Mouse (Mus musculus): ENCODE data around the gene Fxn.
A peak's percentile ranks its signal among the peaks of the same experiment; 100 is the strongest.
"Not testable (repeated sequence)": the region's sequence is repeated elsewhere in the genome, so short reads cannot be mapped to it uniquely, and the experiment has no call there.

The Fxn gene

GRCm38 (mm10) chr19:24241799-24242546 lies 38.4 kb downstream of the Fxn start:
- peak; percentile 59 for DNase-seq (ENCODE audit: low read depth, low spot score)

DNA sequence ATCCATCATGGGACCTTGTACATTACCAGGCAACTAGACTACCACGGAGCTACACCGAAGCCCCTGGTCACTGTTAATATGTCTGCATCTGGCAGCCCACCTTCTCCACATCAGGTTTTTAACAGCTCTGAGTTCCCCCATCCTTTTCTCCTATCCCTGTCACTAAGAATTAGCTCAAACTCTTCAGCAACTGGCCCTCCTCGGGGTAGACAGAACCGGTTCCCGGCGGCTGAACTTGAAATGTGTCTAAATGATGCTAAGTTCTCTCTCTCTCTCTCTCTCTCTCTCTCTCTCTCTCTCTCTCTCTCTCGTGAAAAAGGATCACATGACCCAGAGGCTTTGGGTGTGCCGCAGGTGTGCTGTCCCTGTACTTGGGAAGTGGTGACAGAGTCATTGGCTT lies 39.1 kb downstream of the Fxn start:
- DNase-seq (ENCODE audit: low read depth, low spot score) = peak; percentile 36

DNA sequence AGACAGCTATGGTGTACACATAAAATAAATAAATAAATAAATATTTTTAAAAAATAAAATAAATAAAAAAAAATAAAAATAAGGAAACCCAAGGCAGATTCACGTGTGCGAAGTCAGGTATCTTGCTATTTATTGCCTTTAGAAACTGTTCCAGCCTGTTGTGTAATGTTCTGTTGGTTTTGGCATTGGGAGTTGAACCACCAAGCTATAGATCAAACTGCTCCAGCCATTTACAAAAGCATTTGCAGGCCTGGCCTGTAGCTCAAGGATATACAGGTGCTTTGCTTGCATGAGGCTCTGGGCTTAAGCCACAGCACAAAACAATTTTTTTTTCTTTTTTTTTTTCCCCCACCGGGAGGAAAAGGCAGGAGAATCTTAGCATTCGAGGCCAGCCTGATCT lies 42.4 kb downstream of the Fxn start:
- DNase-seq (ENCODE audit: low read depth, low spot score) = no peak

DNA sequence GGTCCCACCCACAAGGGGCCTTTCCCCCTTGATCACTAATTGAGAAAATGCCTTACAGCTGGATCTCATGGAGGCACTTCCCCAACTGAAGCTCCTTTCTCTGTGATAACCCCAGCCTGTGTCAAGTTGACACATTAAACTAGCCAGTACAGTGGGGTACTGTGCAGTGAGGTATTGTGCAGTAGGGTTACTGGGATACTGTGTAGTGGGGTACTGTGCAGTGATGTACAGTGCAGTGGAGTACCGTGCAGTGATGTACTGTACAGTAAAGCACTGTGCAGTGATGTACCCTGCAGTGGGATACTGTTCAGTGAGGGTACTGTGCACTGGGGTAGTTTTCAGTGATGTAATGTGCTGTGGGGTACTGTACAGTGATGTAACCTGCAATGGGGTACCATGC lies 48.0 kb downstream of the Fxn start:
- not testable (repeated sequence) for DNase-seq (ENCODE audit: low read depth, low spot score)

DNA sequence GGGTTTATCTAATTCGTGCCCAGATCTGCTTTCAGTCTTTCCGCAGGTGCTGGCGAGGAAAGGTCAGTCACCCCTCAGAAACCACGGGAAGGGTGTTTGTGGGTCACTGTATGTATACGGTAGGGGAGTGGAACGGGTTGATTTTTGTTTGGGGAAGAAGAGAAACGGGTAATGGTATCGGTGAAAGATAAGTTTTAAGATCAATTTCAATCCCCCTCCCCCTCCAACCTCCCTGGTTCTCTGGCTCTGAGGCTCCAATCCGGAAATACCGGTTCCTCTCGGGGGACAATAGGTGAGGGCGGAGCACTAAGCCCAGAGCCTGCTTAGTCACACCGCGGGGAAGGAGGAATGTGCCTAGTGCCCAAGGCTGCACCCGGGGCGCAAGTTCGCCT lies 55.1 kb downstream of the Fxn start:
- DNase-seq (ENCODE audit: low read depth, low spot score) = peak; percentile 95

GRCm38 (mm10) chr19:24224500-24225304 lies 55.7 kb downstream of the Fxn start, which contains the start of gene Tjp2:
Gene Tjp2, minus strand, starts transcription at chr19:24225030.
- peak; percentile 95 for DNase-seq (ENCODE audit: low read depth, low spot score)

DNA sequence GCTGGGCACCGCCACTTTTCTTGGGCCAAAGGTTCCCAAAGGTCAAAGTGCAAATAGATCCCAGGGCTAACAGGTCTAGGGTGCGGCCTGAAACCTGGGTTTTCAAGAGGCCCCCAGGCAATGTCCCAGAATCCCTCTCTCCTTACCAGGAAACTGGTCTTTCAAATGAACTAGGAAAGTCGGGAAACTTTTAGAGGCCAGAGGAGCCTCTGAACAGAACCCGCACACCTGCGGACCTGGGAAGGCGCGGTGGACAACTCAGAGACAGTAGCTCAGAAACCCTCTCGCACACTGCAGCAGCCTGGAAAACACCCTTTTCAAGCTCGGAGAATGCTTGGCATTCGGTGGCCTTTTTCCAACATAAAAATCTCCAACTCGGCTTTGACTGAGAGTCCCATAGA lies 56.6 kb downstream of the Fxn start:
- peak; percentile 95 for DNase-seq (ENCODE audit: low read depth, low spot score)

GRCm38 (mm10) chr19:24221455-24221854 lies 59.0 kb downstream of the Fxn start:
- peak; percentile 67 for DNase-seq (ENCODE audit: low read depth, low spot score)

DNA sequence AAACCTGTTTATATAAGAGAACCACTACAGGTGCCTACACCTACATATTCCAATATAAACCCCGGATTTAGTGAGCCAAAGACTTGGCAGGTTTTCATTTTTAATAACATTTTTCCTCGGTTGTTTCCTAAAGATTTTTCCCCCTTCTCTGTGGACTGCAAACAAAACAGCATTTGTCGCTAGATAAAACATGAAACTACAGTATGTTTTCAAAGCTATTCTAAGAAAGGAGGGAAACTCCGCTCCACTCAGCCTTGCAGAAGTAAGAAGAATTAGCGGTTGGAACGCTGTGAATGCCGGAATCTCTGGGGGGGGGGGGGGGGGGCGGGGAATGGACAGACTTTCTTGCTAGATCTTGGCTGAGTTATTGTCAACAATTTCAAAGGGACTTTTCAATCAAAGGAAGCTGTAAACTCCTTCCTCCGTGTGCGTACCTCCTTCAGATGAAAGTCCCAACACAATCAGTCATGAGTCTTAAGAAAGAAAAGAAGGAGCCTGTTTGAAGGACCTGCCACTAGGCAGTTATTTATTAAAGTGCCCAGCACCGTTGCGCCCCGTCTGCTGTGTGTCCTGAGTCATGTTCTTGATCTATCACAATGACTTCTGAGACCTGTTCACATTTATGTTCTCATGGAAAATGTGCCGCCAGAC lies 59.5 kb downstream of the Fxn start:
- no peak for DNase-seq (ENCODE audit: low read depth, low spot score)

DNA sequence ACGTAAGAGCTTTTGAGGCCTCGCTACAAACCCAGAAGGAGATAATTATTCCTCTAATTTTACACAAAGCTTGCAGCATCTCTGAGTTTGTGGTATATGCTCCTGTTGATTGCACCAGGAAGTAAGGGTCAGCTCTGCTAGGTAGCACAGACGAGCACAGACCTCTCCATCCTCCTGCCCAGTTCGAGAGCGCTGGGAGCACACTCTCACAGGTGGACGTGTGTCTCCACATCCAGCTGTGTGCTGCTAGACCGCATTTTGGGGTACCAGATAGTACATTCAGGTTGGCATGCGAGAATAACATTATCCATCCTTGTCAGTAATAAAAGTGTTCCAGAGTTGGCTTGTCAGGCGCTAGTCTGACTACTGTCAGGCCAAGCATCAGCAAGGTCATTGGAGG lies 61.4 kb downstream of the Fxn start:
- DNase-seq (ENCODE audit: low read depth, low spot score) = no peak

GRCm38 (mm10) chr19:24218291-24218690 lies 62.1 kb downstream of the Fxn start:
- peak; percentile 67 for DNase-seq (ENCODE audit: low read depth, low spot score)

DNA sequence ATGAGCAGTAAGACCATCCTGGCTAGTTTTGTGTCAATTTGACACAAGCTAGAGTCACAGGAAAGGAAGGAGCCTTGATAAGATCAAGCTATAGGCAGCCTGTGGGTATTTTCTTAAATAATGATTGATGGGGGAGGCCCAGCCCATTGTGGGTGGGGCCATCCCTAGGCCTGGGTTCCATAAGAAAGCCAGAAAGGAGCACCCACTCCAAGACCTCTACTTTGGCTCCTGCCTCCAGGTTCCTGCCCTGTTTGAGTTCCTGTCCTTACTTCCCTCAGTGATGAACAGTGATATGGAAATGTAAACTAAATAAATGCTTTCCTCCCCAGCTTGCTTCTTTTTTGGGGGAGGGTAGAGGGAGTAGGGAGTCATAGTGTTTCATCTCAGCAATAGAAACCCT lies 62.6 kb downstream of the Fxn start:
- peak; percentile 65 for DNase-seq (ENCODE audit: low read depth, low spot score)

DNA sequence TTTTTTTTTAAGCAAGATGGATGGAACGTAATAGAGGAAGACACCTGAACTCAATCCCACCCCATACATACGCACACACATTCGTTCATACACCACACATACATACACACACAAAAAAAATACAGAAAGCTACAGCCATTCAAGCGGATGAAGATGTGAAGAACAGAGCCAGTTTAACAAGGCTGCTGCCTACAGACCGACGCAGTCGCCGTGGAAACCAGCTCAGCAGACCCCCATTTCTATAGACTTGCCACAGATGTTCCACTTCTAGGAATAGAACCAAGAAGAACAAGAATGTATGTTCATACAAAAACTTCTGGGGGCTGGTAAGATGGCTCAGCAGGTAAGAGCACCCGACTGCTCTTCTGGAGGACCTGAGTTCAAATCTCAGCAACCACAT lies 63.6 kb downstream of the Fxn start:
- no peak for DNase-seq (ENCODE audit: low read depth, low spot score)

- DNase-seq (ENCODE audit: low read depth, low spot score) = no peak
These were observed 65.5 kb downstream of the Fxn start for GRCm38 (mm10) chr19:24214939-24215338.

GRCm38 (mm10) chr19:24213299-24213698 lies 67.1 kb downstream of the Fxn start:
- no peak for DNase-seq (ENCODE audit: low read depth, low spot score)

- no peak for DNase-seq (ENCODE audit: low read depth, low spot score)
These were observed 67.7 kb downstream of the Fxn start for GRCm38 (mm10) chr19:24212552-24213249.

Data from ES-CJ7 (cell line).